Mouse (Mus musculus): ENCODE data around the gene Lrrc27. TPM values are rescaled to one million over a fixed set of nuclear protein-coding genes. Genes with fewer than 3 reads are reported as not detected.

The Lrrc27 gene
- polyA plus RNA-seq, 1 experiment from 2014 or later: 2.9 TPM

DNA sequence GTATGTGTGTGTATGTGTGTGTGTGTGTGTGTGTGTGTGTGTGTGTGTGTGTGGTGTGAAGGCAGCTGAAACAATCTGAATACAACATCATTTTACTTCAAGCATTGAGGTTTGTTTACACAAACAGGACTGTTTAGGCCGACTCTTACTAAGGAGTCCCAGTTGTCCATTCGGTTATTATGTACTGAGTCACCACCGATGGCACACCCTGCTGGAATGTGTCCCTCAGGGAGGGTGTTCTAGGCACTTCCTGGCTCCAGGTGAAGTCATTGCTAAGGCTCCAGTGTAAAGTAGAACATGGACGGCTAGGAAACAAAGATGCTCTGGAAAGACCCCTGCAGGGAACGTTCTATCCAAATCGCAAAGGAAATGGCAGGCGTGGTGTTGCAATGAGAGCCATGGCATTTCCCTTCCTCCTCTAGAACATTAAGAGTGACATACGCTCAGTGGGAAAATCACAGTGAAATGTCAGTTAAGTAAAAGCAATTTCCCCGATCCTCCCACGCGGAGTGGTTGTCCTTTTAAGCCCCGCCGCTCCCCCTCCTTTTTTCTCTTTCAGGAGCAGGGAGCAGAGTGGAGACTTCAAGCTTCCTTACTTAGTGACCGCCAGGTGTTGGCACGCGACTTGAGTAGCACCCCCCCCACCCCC is 72.6 kb downstream of the Lrrc27 start:
- no peak for ATAC-seq (replicated peaks; ENCODE audit: low FRiP score)
- 59% methylated on average over 16 of the region's 16 CpGs for WGBS

DNA sequence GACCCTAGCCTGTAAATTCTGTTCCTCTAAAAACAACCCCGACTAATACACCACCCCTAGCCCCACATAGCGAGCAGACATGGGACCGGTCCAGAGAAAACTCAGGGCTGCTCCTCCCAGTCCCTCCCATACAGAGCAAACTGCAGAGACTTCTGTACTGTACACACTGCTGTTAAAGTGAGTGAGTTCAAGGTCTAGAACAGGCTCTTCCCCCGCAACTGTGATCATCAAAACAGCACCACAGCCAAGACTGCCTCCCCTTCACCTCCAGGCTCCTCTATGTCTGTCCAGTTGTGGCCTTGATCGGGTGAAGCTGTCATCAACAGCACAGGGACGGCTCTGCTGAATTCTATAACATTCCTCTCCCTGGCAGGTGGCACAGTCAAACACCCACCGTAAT is 75.8 kb downstream of the Lrrc27 start:
- Histone ChIP-seq H3K4me3 (replicated peaks) (no peak overlapping the region), H3K9ac (no peak overlapping the region), H3K27me3 (no peaks in the 10 kb centered on the region), H3K9me3 (replicated peaks) (no peaks in the 10 kb centered on the region), H3K4me2 (no peak overlapping the region), H3K4me1 (peaks cover 11% of the 10 kb centered on the region; the same call in 1 of the 2 replicates), H3K36me3 (no peaks in the 10 kb centered on the region), H3K27ac (no peak overlapping the region)
- ATAC-seq (replicated peaks; ENCODE audit: low FRiP score): no peak
- 69% methylated on average over 7 of the region's 7 CpGs for WGBS

More for the DNA sequence above, 72.6 kb downstream of the Lrrc27 start:
- Histone ChIP-seq H3K36me3 (no peaks in the 10 kb centered on the region), H3K27ac (no peak overlapping the region), H3K4me3 (replicated peaks) (no peak overlapping the region), H3K4me2 (no peak overlapping the region), H3K9ac (no peak overlapping the region), H3K4me1 (peaks cover 16% of the 10 kb centered on the region), H3K27me3 (no peaks in the 10 kb centered on the region), H3K9me3 (replicated peaks) (no peaks in the 10 kb centered on the region)

Other genes starting within 250 kb of the Lrrc27 start
- 14.6 and 17.6 TPM in 2 replicates for gene Dpysl4, start 127.0 kb upstream of the Lrrc27 start, polyA plus RNA-seq (2015; fragmentation: Nextera tagmentation; extraction: Ambion mirVana)
- gene Stk32c, start 319 bp downstream of the Lrrc27 start, polyA plus RNA-seq (2015; fragmentation: Nextera tagmentation; extraction: Ambion mirVana): 0.14 and 0.16 TPM in 2 replicates
- 8.1 and 8.7 TPM in 2 replicates for gene Pwwp2b, start 35.5 kb downstream of the Lrrc27 start, polyA plus RNA-seq (2015; fragmentation: Nextera tagmentation; extraction: Ambion mirVana)
- gene Inpp5a, start 176.1 kb downstream of the Lrrc27 start, polyA plus RNA-seq (2015; fragmentation: Nextera tagmentation; extraction: Ambion mirVana): 19.1 and 22.2 TPM in 2 replicates

Measured in kidney, embryonic 15.5 days (tissue).